Mouse (Mus musculus) cerebellum, postnatal 14 days (tissue): ENCODE results near the gene Iqcc.

Experiments used
- DNase-seq, 2 experiments: peaks; one replicate each; pipeline ENCODE4 v3.0.0; 2021; ENCODE audit warnings: mixed read lengths in 2 of 2

The Iqcc gene

DNA sequence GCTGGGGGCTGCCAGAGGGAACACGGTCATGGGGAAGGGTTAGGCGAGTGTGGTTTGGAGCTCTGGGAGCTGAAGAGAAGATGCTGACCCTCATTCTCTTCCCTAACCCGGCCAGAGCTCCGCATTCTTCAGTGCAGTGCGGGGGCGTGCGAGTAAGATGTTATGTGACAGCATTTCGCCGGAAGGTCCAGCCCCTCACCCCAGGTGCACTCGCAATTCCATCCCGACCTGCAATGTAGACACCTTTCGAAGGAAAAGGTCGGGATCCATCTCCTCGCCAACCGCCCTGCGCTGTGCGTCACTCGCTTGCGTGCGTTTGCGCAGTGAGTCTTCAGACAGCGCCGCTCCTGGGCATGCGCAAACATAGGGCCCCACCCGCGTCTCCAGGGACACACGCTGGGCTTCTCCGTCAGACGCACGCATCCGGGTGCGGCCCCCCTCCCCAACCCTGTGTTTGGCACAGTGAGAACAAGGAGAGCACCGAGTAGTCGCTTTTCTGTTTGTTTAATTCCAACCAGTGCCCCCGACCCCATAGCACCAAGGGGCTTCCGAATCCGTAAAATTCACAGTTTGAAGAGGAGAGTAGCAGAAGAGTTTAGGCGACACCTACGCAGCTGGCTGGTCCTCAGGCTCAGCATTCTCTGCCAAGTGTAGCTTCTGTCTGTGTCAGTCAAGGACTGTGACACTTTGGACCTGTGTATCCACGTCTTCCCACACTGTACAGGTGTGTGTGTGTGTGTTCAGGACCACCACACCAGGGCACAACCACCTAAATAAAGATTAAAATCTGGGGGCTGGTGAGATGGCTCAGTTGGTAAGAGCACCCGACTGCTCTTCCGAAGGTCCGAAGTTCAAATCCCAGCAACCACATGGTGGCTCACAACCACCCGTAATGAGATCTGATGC lies at the start of gene Iqcc:
Gene Iqcc (minus strand): TSS at position 314 of the 906 bp plus-strand sequence.
- peak; percentile 97 for DNase-seq

GRCm38 (mm10) chr4:129662255-129662813 lies 43.4 kb upstream of the Iqcc start:
- no peak for DNase-seq

DNA sequence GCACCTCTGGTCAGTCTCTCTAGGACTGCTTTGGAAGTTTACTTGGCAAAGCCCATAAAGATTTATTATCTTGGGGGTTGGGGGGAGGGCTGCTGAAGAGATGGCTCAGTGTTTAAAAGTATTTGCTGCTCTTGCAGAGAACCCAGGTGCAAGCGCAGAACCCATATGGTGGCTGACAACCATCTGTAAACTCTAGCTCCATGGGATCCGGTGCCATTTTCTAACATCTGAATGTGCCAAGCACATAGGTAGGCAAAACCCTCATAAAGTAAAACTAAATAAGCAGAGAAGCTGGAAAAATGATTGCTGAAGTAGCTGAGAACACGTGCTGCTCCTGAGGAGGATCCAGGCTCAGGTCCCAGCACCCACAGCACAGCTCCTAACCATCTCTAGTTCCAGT lies 42.7 kb upstream of the Iqcc start:
- no peak for DNase-seq

- DNase-seq, result no peak
These were observed 35.9 kb upstream of the Iqcc start for GRCm38 (mm10) chr4:129654770-129655169.

DNA sequence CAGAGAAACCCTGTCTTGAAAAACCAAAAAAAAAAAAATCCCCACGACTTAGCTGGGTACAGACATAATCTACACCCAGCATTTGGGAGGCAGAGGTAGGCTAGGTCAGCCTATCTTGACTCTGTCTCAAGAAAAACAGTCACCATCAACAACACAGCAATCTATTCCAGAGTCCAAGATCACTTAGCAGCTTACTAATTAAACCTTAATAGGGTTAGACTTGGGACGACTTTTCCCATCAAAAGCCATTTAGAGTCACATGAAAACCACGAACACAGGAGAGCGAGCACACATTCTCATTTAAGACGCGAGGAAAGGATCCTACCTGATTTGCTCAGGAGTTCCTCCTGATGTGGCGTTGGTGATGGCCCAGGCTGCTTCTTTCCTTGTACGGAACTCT lies 31.5 kb upstream of the Iqcc start:
- DNase-seq, result no peak

GRCm38 (mm10) chr4:129648656-129649055 lies 29.8 kb upstream of the Iqcc start:
- DNase-seq, result no peak

GRCm38 (mm10) chr4:129645204-129645603 lies 26.3 kb upstream of the Iqcc start:
- DNase-seq, result no peak

- peak in 1 of 2 experiments; percentile 50 for DNase-seq
These were observed 22.9 kb upstream of the Iqcc start for GRCm38 (mm10) chr4:129641756-129642155.

DNA sequence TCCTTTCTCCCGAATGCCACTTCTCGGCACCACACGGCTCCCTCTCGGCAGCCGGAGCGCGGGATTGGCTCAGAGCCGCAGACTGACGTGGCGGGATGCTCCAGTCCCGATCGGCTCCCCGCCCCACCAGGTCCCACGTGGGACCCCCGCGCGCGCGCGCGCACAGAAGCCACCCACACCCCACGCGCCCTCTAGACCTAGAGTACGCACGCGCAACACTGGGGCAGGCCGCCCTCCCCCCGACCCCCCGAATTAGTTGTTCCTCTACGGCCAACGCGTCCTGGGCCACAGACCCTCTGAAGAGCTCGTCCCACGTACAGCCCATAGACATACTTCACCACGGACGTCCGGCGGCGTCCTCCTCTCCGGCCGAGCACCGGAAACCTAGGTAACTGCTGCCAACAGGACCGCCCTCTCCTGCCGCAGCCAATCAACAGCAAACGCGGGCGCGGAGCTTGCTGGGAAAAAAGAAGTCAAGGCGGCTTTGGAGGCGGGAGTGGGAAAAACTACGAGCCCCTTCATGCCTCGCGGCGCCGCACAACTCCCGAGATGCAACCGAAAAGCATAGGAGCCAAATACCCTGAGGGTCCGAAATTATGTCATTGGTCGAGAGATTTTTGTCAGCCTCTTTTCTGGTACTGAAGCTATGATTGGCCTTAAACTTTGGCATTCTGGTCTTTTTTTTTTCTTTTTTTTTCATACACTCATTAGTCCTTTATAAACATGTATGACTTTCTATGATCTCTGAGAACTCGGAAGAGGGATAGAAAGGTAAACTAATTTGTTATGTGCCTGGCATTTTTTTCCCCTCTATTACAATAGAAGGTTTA lies 22.0 kb upstream of the Iqcc start, which contains the start of gene Txlna:
Gene Txlna (minus strand): TSS at position 428 of the 830 bp plus-strand sequence.
- peak; percentile 99 for DNase-seq

- peak; percentile 74 to 77 for DNase-seq
These were observed 21.3 kb upstream of the Iqcc start for GRCm38 (mm10) chr4:129640101-129640637.

- no peak for DNase-seq
These were observed 20.3 kb upstream of the Iqcc start for GRCm38 (mm10) chr4:129639221-129639620.

GRCm38 (mm10) chr4:129633852-129634251 lies 15.0 kb upstream of the Iqcc start:
- DNase-seq, result no peak

GRCm38 (mm10) chr4:129631867-129632266 lies 13.0 kb upstream of the Iqcc start:
- no peak for DNase-seq

GRCm38 (mm10) chr4:129630944-129631343 lies 12.0 kb upstream of the Iqcc start:
- peak in 1 of 2 experiments; percentile 60 for DNase-seq

DNA sequence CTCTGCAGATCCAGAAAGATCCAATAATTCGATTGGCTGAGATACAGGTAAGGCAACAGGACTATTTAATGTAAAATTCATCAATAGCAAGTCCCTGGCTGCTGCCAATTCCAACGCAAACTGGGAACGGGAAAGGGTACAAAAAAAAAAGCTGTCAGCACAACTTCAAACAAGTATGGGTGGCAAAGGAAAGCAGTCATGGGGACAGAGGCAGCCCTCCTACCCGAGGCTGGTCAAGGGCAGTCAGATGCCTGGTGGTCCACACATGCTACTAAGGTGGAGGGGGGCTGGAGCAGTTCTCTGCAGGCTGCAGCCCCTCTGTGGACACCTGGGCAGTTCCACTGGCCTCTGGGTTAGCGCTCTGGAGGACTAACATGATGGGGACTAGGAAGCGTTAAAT lies 7.1 kb upstream of the Iqcc start:
- DNase-seq, result no peak

DNA sequence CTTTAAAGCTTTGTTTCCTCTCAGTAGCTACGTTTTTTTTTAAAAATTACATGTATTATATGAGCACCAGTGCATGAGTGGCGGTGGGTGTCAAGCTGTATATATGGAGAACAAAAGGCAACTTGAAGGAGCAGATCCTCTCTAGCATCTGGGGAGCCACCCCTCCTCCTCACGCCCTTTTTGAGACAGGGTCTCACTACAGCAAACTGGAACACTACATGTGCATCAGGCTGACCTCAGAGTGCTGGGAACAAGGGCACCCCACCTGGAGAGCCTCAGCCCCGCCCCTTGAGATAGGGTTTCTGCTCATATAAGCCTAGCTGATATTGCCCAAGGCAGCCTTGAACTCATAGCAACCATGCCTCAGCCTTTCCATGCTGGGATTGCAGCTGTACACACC lies 6.6 kb upstream of the Iqcc start:
- no peak for DNase-seq

DNA sequence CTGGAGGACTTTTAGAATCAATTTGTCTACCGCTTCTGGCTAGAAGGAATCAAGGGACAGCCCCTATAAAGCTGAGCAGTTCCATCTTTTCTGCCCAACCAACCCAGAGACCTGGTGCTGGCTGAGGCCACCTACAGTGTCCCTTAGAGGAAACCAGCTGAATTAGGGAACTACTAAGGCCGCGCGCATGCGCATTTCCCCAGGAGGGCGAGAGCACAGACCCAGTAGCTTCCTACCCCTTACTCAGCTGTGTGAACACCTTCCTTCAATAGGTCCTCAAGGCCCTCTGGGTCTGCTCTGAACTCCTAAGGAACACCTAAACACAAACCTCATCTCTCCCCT lies 6.1 kb upstream of the Iqcc start:
- peak; percentile 68 to 72 for DNase-seq

DNA sequence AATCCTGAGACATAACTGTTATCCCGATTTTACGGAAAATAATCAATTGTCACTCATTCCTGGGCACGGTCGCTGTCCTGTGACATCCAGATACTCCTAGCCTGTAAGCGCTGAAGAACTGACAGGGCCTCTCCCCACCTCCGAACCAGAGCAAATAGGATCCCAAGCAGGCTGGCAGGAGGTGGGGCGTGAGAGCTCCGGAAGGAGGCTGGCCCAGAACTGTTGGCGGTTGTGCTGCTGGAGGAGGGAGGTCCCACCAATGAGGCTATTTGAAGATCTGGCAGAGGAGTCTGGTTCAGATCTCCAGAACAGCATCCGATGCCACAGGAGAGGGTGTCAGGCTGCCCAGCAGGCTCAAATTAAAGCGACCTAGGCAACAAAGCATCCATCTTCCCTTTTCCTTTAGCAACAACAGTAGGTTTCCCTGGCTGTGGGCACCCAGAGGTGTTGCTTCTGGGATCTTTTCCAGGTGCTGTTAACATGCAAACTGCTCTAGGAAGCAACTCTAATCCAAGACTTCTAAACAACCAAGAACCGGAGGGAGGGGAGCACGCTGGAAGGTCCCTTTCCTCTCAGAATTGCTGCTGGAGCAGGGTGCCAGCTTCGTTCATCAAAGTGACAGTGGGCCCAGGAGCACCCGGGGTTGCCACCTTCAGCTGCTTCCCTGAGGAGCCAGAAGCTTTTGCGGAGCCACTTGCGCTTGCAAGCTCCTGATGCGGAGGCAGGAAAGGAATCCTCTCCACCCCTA lies 5.6 kb upstream of the Iqcc start:
- DNase-seq, result peak; percentile 89 to 90

- DNase-seq, result peak; percentile 58 to 70
These were observed 4.8 kb upstream of the Iqcc start, which contains the start of gene Ccdc28b for GRCm38 (mm10) chr4:129623681-129624091. Gene Ccdc28b (minus strand): TSS chr4:129623947.

DNA sequence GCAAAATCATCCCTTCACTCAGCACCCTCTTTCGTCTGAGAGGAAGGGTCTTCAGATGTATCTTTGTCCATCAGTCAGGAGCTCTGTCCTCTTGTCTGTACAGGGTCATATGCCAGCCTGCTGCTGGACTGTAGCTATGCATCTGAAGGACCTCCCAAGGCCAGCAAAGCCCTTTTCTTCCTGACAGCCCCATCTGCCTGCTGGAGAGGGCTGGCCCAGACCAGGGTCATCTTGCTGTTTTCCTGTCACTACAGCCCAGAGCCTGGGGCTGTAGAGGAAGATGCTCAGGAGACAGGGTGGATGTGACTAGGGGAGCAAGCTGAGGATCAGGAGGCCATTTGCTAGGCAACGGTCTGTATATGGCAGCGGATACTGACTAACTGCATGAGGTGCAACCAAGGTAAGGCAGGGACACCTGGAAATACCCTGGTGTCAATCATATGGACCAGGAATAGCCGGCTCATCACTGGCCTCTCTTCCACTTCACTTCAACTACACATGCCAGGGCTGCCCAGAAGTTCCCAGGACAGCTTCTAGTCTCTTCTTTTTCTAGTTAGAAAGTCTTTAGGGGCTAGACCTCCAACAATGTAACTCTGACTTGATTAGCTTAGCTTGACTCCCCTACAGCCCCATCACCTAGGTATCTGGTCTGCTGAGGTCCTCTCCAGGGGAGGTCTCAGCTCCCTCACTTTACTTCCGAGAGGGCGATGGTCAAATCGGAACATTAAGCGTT lies 4.1 kb upstream of the Iqcc start:
- peak; percentile 50 to 58 for DNase-seq

GRCm38 (mm10) chr4:129622120-129622802 lies 3.4 kb upstream of the Iqcc start:
- DNase-seq, result peak in 1 of 2 experiments; percentile 43
